Mouse (Mus musculus) neural tube, embryonic 14.5 days (tissue): Measurements from ENCODE around the gene Hcfc2. TPM values are rescaled to one million over a fixed set of nuclear protein-coding genes. Genes with fewer than 3 reads are reported as not detected.

Experiments
- ATAC-seq: fragments of 200-750 bp; cut with Nextera tagmentation; 2 replicates; pipeline ENCODE4 v1.8.0; 2017; ENCODE audit warnings: low read depth, mild to moderate bottlenecking, moderate TSS enrichment, moderate library complexity
- H3K27ac ChIP-seq: fragments of 300-500 bp; sonication (generic); 2 replicates; pipeline ENCODE4 v1.5.1; 2014; ENCODE audit warnings: low read depth, mild to moderate bottlenecking, control low read depth, low read length, moderate library complexity, mixed read lengths
- H3K27me3 ChIP-seq: fragments of 300-500 bp; sonication (generic); 2 replicates; pipeline ENCODE4 v1.6.1; 2014; ENCODE audit warnings: low read length; ENCODE audit not compliant: control insufficient read depth, insufficient read depth
- H3K36me3 ChIP-seq: fragments of 300-500 bp; sonication (generic); 2 replicates; pipeline ENCODE4 v1.6.1; 2014; ENCODE audit warnings: low read length, mixed read lengths; ENCODE audit not compliant: control insufficient read depth, insufficient read depth
- H3K4me1 ChIP-seq: fragments of 300-500 bp; sonication (generic); 2 replicates; pipeline ENCODE4 v1.6.1; 2014; ENCODE audit warnings: low read length; ENCODE audit not compliant: control insufficient read depth, insufficient read depth
- H3K4me2 ChIP-seq: fragments of 300-500 bp; sonication (generic); 2 replicates; pipeline ENCODE4 v1.6.1; 2014; ENCODE audit warnings: mild to moderate bottlenecking, low read depth, low read length, control low read depth
- H3K4me3 ChIP-seq: fragments of 300-500 bp; sonication (generic); 2 replicates; pipeline ENCODE4 v1.5.1; 2014; ENCODE audit warnings: low read depth, low read length, control low read depth, mixed read lengths
- H3K9ac ChIP-seq: fragments of 300-500 bp; sonication (generic); replicated peaks from 2 replicates; pipeline ENCODE4 v1.6.1; 2014; ENCODE audit warnings: low read depth, mild to moderate bottlenecking, control low read depth, low read length, mixed read lengths
- H3K9me3 ChIP-seq: fragments of 300-500 bp; sonication (generic); 2 replicates; pipeline ENCODE4 v1.6.1; 2016; ENCODE audit warnings: low read length; ENCODE audit not compliant: control insufficient read depth
- WGBS: fragments of 180-500 bp; shearing (Covaris S2); extraction: QIAGEN DNeasy Blood & Tissue Kit; methylation state at CpG from one replicate; pipeline ENCODE4 v1.1.7; 2014; 5-methylcytosine and 5-hydroxymethylcytosine counted together
- polyA plus RNA-seq: library from polyadenylated mRNA; unstranded; fragments of >200 nt; fragmentation: Nextera tagmentation; extraction: Ambion mirVana; gene quantifications from 2 replicates; pipeline ENCODE4 v1.2.1, GENCODE M21; 2014

Hcfc2 gene
- 38.2 and 40.6 TPM in 2 replicates for polyA plus RNA-seq

- H3K9me3 ChIP-seq = no peaks in the 10 kb centered on the region
- no peak within 1 kb of the TSS for H3K4me3 ChIP-seq
- no peak within 1 kb of the TSS for H3K27ac ChIP-seq
- no peaks in the 10 kb centered on the region; the same call in 1 of the 2 replicates for H3K27me3 ChIP-seq
- no peak within 1 kb of the TSS for H3K9ac ChIP-seq
- 87% methylated on average over 5 of the region's 5 CpGs for WGBS
- H3K36me3 ChIP-seq = no peaks in the 10 kb centered on the region
- no peak for ATAC-seq
- no peak within 1 kb of the TSS for H3K4me2 ChIP-seq
- H3K4me1 ChIP-seq = peaks cover 10% of the 10 kb centered on the region; the same call in 1 of the 2 replicates
These were observed at the start of gene Hcfc2 for GRCm38 (mm10) chr10:82695956-82696355. Gene Hcfc2 (plus strand): TSS chr10:82696160.

- WGBS = 95% methylated on average over 17 of the region's 17 CpGs
- H3K36me3 ChIP-seq = peaks cover 46% of the 10 kb centered on the region; the same call in 1 of the 2 replicates
These were observed 48.7 kb upstream of the Hcfc2 start for GRCm38 (mm10) chr10:82647205-82647811.

GRCm38 (mm10) chr10:82651221-82651620 lies 44.7 kb upstream of the Hcfc2 start:
- no peak overlapping the region for H3K4me2 ChIP-seq
- no peaks in the 10 kb centered on the region for H3K4me1 ChIP-seq
- H3K4me3 ChIP-seq = no peak overlapping the region
- H3K27me3 ChIP-seq = no peaks in the 10 kb centered on the region
- no peak overlapping the region for H3K9ac ChIP-seq
- no peak for ATAC-seq
- H3K9me3 ChIP-seq = no peaks in the 10 kb centered on the region
- peaks cover 20% of the 10 kb centered on the region; the same call in 1 of the 2 replicates for H3K36me3 ChIP-seq
- WGBS = 89% methylated on average over 5 of the region's 5 CpGs
- no peak overlapping the region for H3K27ac ChIP-seq

More at GRCm38 (mm10) chr10:82647205-82647811, 48.7 kb upstream of the Hcfc2 start:
- Histone ChIP-seq H3K9me3 (no peaks in the 10 kb centered on the region), H3K4me1 (no peaks in the 10 kb centered on the region), H3K27me3 (no peaks in the 10 kb centered on the region), H3K27ac (no peak overlapping the region), H3K4me3 (no peak overlapping the region), H3K4me2 (no peak overlapping the region), H3K9ac (no peak overlapping the region)
- ATAC-seq = no peak

- Histone ChIP-seq H3K4me2 (no peak overlapping the region), H3K4me3 (no peak overlapping the region), H3K9ac (no peak overlapping the region), H3K27ac (no peak overlapping the region), H3K4me1 (no peaks in the 10 kb centered on the region), H3K9me3 (no peaks in the 10 kb centered on the region), H3K36me3 (peaks cover 10% of the 10 kb centered on the region; the same call in 1 of the 2 replicates), H3K27me3 (no peaks in the 10 kb centered on the region)
- no peak for ATAC-seq
- WGBS = 79% methylated on average over 5 of the region's 5 CpGs
These were observed 43.3 kb upstream of the Hcfc2 start for GRCm38 (mm10) chr10:82652625-82653024.

GRCm38 (mm10) chr10:82654581-82654980 lies 41.4 kb upstream of the Hcfc2 start:
- Histone ChIP-seq H3K9me3 (no peaks in the 10 kb centered on the region), H3K27ac (no peak overlapping the region), H3K36me3 (peaks cover 10% of the 10 kb centered on the region; the same call in 1 of the 2 replicates), H3K9ac (no peak overlapping the region), H3K4me2 (no peak overlapping the region), H3K4me3 (no peak overlapping the region), H3K4me1 (no peaks in the 10 kb centered on the region), H3K27me3 (no peaks in the 10 kb centered on the region)
- 92% methylated on average over 3 of the region's 3 CpGs for WGBS
- no peak for ATAC-seq

- Histone ChIP-seq H3K9me3 (no peaks in the 10 kb centered on the region), H3K9ac (no peak overlapping the region), H3K4me1 (no peaks in the 10 kb centered on the region), H3K36me3 (no peaks in the 10 kb centered on the region), H3K4me2 (no peak overlapping the region), H3K27me3 (no peaks in the 10 kb centered on the region), H3K4me3 (no peak overlapping the region), H3K27ac (no peak overlapping the region)
- WGBS = 88% methylated on average over 8 of the region's 8 CpGs
- ATAC-seq = no peak
These were observed 34.1 kb upstream of the Hcfc2 start for GRCm38 (mm10) chr10:82661820-82662219.

GRCm38 (mm10) chr10:82662267-82662990 lies 33.5 kb upstream of the Hcfc2 start:
- 79% methylated on average over 14 of the region's 14 CpGs for WGBS

GRCm38 (mm10) chr10:82663289-82663688 lies 32.7 kb upstream of the Hcfc2 start:
- WGBS = 93% methylated on average over 2 of the region's 2 CpGs
- Histone ChIP-seq H3K4me2 (no peak overlapping the region), H3K9ac (no peak overlapping the region)

More at GRCm38 (mm10) chr10:82662267-82662990, 33.5 kb upstream of the Hcfc2 start:
- Histone ChIP-seq H3K36me3 (no peaks in the 10 kb centered on the region), H3K27me3 (no peaks in the 10 kb centered on the region), H3K9ac (no peak overlapping the region), H3K4me3 (no peak overlapping the region), H3K27ac (no peak overlapping the region), H3K4me2 (no peak overlapping the region), H3K4me1 (no peaks in the 10 kb centered on the region), H3K9me3 (no peaks in the 10 kb centered on the region)
- ATAC-seq = no peak

GRCm38 (mm10) chr10:82665951-82666350 lies 30.0 kb upstream of the Hcfc2 start:
- 68% methylated on average over 3 of the region's 3 CpGs for WGBS
- Histone ChIP-seq H3K4me2 (no peak overlapping the region), H3K9ac (no peak overlapping the region), H3K36me3 (no peaks in the 10 kb centered on the region), H3K9me3 (no peaks in the 10 kb centered on the region), H3K27ac (no peak overlapping the region), H3K27me3 (no peaks in the 10 kb centered on the region), H3K4me1 (no peaks in the 10 kb centered on the region), H3K4me3 (no peak overlapping the region)
- ATAC-seq = no peak

More at GRCm38 (mm10) chr10:82663289-82663688, 32.7 kb upstream of the Hcfc2 start:
- Histone ChIP-seq H3K4me3 (no peak overlapping the region), H3K36me3 (no peaks in the 10 kb centered on the region), H3K27me3 (no peaks in the 10 kb centered on the region), H3K4me1 (no peaks in the 10 kb centered on the region), H3K27ac (no peak overlapping the region), H3K9me3 (no peaks in the 10 kb centered on the region)
- no peak for ATAC-seq
